Mouse (Mus musculus): ENCODE data around the gene Hs3st3a1. TPM values are rescaled to one million over a fixed set of nuclear protein-coding genes. Genes with fewer than 3 reads are reported as not detected.

Hs3st3a1 gene
- polyA plus RNA-seq, 1 experiment = 1.8 TPM

- TF ChIP-seq MAX (IDR thresholded peaks at IDR 0.05; ENCODE audit: low read depth) = no peak
- no peak for TF ChIP-seq MYOD1 (IDR thresholded peaks at IDR 0.05; ENCODE audit: control insufficient read depth in 1 of 3, insufficient read length in 2 of 3, low read depth in 2 of 3)
- no peak for TF ChIP-seq MYOG (IDR thresholded peaks at IDR 0.05; ENCODE audit: control insufficient read depth in 1 of 3, insufficient read depth in 1 of 3, insufficient read length in 2 of 3, low read depth in 2 of 3)
- TF ChIP-seq REST (IDR thresholded peaks at IDR 0.05; ENCODE audit: insufficient read depth, insufficient read length) = no peak
- TF ChIP-seq CEBPB (IDR thresholded peaks at IDR 0.05; ENCODE audit: insufficient read depth, poor library complexity, severe bottlenecking) = no peak
- TF ChIP-seq TCF12 (IDR thresholded peaks at IDR 0.05; ENCODE audit: insufficient read depth, poor library complexity, severe bottlenecking) = no peak
- TF ChIP-seq POLR2AphosphoS2 (IDR thresholded peaks at IDR 0.05; ENCODE audit: insufficient read length, low read depth) = no peak
- no peak for TF ChIP-seq SRF (IDR thresholded peaks at IDR 0.05; ENCODE audit: control insufficient read depth, insufficient read length, low read depth)
- no peak for TF ChIP-seq E2F4 (IDR thresholded peaks at IDR 0.05; ENCODE audit: insufficient read depth)
- no peak for TF ChIP-seq USF1 (IDR thresholded peaks at IDR 0.05; ENCODE audit: low read depth)
- TF ChIP-seq POLR2A (IDR thresholded peaks at IDR 0.05; ENCODE audit: insufficient read length, low read depth) = no peak
- no peak for TF ChIP-seq TCF3 (IDR thresholded peaks at IDR 0.05; ENCODE audit: insufficient read length, low read depth)
- no peaks in the 10 kb centered on the region for H3K36me3 ChIP-seq (ENCODE audit: control insufficient read depth, insufficient read depth)
- no peak overlapping the region for H3K4me2 ChIP-seq (ENCODE audit: low read depth)
- no peak overlapping the region for H3ac ChIP-seq (ENCODE audit: control insufficient read depth, insufficient read length)
- H3K27me3 ChIP-seq (ENCODE audit: control insufficient read depth, insufficient read depth, insufficient read length) = no peaks in the 10 kb centered on the region
- H3K79me2 ChIP-seq (ENCODE audit: control insufficient read depth, insufficient read depth) = no peaks in the 10 kb centered on the region
- H3K4me3 ChIP-seq = no peak overlapping the region
Measured at GRCm38 (mm10) chr11:64544236-64544635, 109.1 kb downstream of the Hs3st3a1 start.

DNA sequence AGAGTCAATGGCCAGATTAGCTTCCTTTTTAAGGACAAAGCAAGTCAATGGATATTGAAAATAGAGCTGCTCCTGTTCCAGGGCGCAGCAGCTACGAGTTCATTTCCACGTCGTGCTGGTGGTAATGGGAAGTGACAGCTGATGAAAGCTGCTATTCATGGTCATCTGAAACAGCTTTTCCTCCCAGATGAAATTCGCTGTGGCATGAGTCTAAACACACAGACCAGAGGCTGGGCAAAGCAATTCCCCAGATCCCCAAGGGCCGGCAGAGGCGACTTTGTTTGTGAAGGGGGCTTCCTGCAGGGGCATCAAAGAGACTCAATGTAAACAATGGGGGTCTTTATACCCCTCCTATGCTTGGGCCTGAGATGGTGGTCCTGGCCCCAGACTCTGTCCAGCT is 114.2 kb downstream of the Hs3st3a1 start:
- TF ChIP-seq TCF12 (IDR thresholded peaks at IDR 0.05; ENCODE audit: insufficient read depth, poor library complexity, severe bottlenecking) = no peak
- no peak for TF ChIP-seq MYOD1 (IDR thresholded peaks at IDR 0.05; ENCODE audit: control insufficient read depth in 1 of 3, insufficient read length in 2 of 3, low read depth in 2 of 3)
- no peak for TF ChIP-seq REST (IDR thresholded peaks at IDR 0.05; ENCODE audit: insufficient read depth, insufficient read length)
- TF ChIP-seq E2F4 (IDR thresholded peaks at IDR 0.05; ENCODE audit: insufficient read depth) = no peak
- TF ChIP-seq MAX (IDR thresholded peaks at IDR 0.05; ENCODE audit: low read depth) = no peak
- no peak for TF ChIP-seq TCF3 (IDR thresholded peaks at IDR 0.05; ENCODE audit: insufficient read length, low read depth)
- no peak for TF ChIP-seq SRF (IDR thresholded peaks at IDR 0.05; ENCODE audit: control insufficient read depth, insufficient read length, low read depth)
- TF ChIP-seq POLR2AphosphoS2 (IDR thresholded peaks at IDR 0.05; ENCODE audit: insufficient read length, low read depth) = no peak
- no peak for TF ChIP-seq USF1 (IDR thresholded peaks at IDR 0.05; ENCODE audit: low read depth)
- no peak for TF ChIP-seq MYOG (IDR thresholded peaks at IDR 0.05; ENCODE audit: control insufficient read depth in 1 of 3, insufficient read depth in 1 of 3, insufficient read length in 2 of 3, low read depth in 2 of 3)
- no peaks in the 10 kb centered on the region for H3K79me2 ChIP-seq (ENCODE audit: control insufficient read depth, insufficient read depth)
- no peaks in the 10 kb centered on the region for H3K27me3 ChIP-seq (ENCODE audit: control insufficient read depth, insufficient read depth, insufficient read length)
- no peak overlapping the region for H3K4me3 ChIP-seq
- H3ac ChIP-seq (ENCODE audit: control insufficient read depth, insufficient read length) = no peak overlapping the region
- no peaks in the 10 kb centered on the region for H3K36me3 ChIP-seq (ENCODE audit: control insufficient read depth, insufficient read depth)
- H3K4me2 ChIP-seq (ENCODE audit: low read depth) = no peak overlapping the region

GRCm38 (mm10) chr11:64549955-64550354 is 114.8 kb downstream of the Hs3st3a1 start:
- H3K36me3 ChIP-seq (ENCODE audit: control insufficient read depth, insufficient read depth) = no peaks in the 10 kb centered on the region
- no peaks in the 10 kb centered on the region for H3K27me3 ChIP-seq (ENCODE audit: control insufficient read depth, insufficient read depth, insufficient read length)
- no peak overlapping the region for H3K4me3 ChIP-seq
- H3K79me2 ChIP-seq (ENCODE audit: control insufficient read depth, insufficient read depth) = no peaks in the 10 kb centered on the region
- TF ChIP-seq TCF12 (IDR thresholded peaks at IDR 0.05; ENCODE audit: insufficient read depth, poor library complexity, severe bottlenecking) = no peak
- no peak for TF ChIP-seq TCF3 (IDR thresholded peaks at IDR 0.05; ENCODE audit: insufficient read length, low read depth)
- no peak for TF ChIP-seq CEBPB (IDR thresholded peaks at IDR 0.05; ENCODE audit: insufficient read depth, poor library complexity, severe bottlenecking)
- TF ChIP-seq POLR2AphosphoS2 (IDR thresholded peaks at IDR 0.05; ENCODE audit: insufficient read length, low read depth) = no peak
- H3ac ChIP-seq (ENCODE audit: control insufficient read depth, insufficient read length) = no peak overlapping the region
- no peak overlapping the region for H3K4me2 ChIP-seq (ENCODE audit: low read depth)

DNA sequence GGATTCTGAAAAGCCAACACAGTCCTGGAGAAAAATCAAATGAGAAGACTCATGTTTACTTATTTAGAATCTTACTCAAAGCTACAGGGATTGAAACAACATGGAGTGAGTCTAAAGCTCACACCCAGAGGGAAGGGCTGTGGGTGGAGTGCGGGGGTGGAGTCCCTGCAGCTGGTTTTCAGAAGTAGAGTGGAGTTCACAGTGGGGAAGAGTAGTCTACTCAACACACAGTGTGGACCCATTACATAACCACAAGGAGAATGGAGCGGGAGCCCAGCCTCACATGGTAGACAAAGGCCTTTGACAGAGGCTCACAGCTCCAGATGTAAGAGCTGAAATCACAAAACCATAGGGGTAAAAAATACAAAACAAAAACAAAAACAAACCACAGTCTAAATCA is 123.2 kb downstream of the Hs3st3a1 start:
- no peaks in the 10 kb centered on the region for H3K79me2 ChIP-seq (ENCODE audit: control insufficient read depth, insufficient read depth)
- TF ChIP-seq CEBPB (IDR thresholded peaks at IDR 0.05; ENCODE audit: insufficient read depth, poor library complexity, severe bottlenecking) (no peak), MYOG (IDR thresholded peaks at IDR 0.05; ENCODE audit: control insufficient read depth in 1 of 3, insufficient read depth in 1 of 3, insufficient read length in 2 of 3, low read depth in 2 of 3) (no peak), E2F4 (IDR thresholded peaks at IDR 0.05; ENCODE audit: insufficient read depth) (no peak), MAX (IDR thresholded peaks at IDR 0.05; ENCODE audit: low read depth) (no peak), MYOD1 (IDR thresholded peaks at IDR 0.05; ENCODE audit: control insufficient read depth in 1 of 3, insufficient read length in 2 of 3, low read depth in 2 of 3) (no peak), TCF12 (IDR thresholded peaks at IDR 0.05; ENCODE audit: insufficient read depth, poor library complexity, severe bottlenecking) (no peak)
- no peak overlapping the region for H3K4me3 ChIP-seq
- H3K27me3 ChIP-seq (ENCODE audit: control insufficient read depth, insufficient read depth, insufficient read length) = no peaks in the 10 kb centered on the region
- H3K36me3 ChIP-seq (ENCODE audit: control insufficient read depth, insufficient read depth) = no peaks in the 10 kb centered on the region
- H3K4me2 ChIP-seq (ENCODE audit: low read depth) = no peak overlapping the region
- no peak overlapping the region for H3ac ChIP-seq (ENCODE audit: control insufficient read depth, insufficient read length)

DNA sequence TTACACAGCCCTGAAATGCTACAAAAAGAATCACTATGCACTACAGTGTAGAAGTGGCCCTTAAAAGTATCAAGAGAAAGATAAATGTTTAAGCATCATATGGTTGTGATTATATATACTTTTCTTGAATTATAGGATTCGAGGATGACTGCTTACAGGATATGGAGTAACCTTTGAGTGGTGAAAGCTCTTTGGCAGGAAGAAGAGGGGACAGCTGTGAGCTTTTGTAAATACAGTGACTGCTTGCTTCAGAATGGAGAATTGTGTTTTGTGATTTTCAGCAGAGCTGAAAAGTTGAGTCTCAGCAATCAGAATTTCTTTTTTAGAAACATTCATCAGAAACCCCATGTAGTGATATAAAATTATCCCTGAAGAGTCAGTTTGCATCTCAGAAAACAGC is 124.3 kb downstream of the Hs3st3a1 start:
- H3K36me3 ChIP-seq (ENCODE audit: control insufficient read depth, insufficient read depth) = no peaks in the 10 kb centered on the region
- TF ChIP-seq MYOD1 (IDR thresholded peaks at IDR 0.05; ENCODE audit: control insufficient read depth in 1 of 3, insufficient read length in 2 of 3, low read depth in 2 of 3) (no peak), POLR2AphosphoS2 (IDR thresholded peaks at IDR 0.05; ENCODE audit: insufficient read length, low read depth) (no peak), TCF3 (IDR thresholded peaks at IDR 0.05; ENCODE audit: insufficient read length, low read depth) (no peak)
- no peak overlapping the region for H3ac ChIP-seq (ENCODE audit: control insufficient read depth, insufficient read length)
- no peaks in the 10 kb centered on the region for H3K79me2 ChIP-seq (ENCODE audit: control insufficient read depth, insufficient read depth)
- no peak overlapping the region for H3K4me2 ChIP-seq (ENCODE audit: low read depth)
- H3K4me3 ChIP-seq = no peak overlapping the region
- H3K27me3 ChIP-seq (ENCODE audit: control insufficient read depth, insufficient read depth, insufficient read length) = no peaks in the 10 kb centered on the region

Data from myocyte (in vitro differentiated cells).